Mouse (Mus musculus): ENCODE data around the gene Nlgn3. TPM values are rescaled to one million over a fixed set of nuclear protein-coding genes. Genes with fewer than 3 reads are reported as not detected.

Nlgn3 gene
- under 1 TPM; 0.06 to 0.18 TPM for total RNA-seq (2021)
- long read RNA-seq, experiment 1: 0 reads
- long read RNA-seq, experiment 2: 0 reads

- peak within 1 kb of the TSS; percentile 48 for H3K4me3 ChIP-seq
Observed at GRCm38 (mm10) chrX:101299055-101299454, at the start of gene Nlgn3. TSS of gene Nlgn3 (plus strand) at chrX:101299168.

GRCm38 (mm10) chrX:101253952-101254729 is 44.8 kb upstream of the Nlgn3 start, which contains the start of gene Foxo4:
TSS of gene Foxo4 (plus strand) at chrX:101254528.
- peak within 1 kb of the TSS; percentile 90 for H3K27ac ChIP-seq
- TF ChIP-seq CTCF (IDR thresholded peaks at IDR 0.05): no peak
- DNase-seq: peak; percentile 91
- H3K4me3 ChIP-seq: peak within 1 kb of the TSS; percentile 76
- intact Hi-C loops (cut with DNase I): loop anchor here (2.0 kb wide), 3 partner anchors 21 to 79 kb away; partner anchors contain the start of genes Med12 and Snx12

More at GRCm38 (mm10) chrX:101299055-101299454, at the start of gene Nlgn3:
- no peak within 1 kb of the TSS for H3K27ac ChIP-seq
- no peak for TF ChIP-seq CTCF (IDR thresholded peaks at IDR 0.05)
- no peak for DNase-seq
- intact Hi-C loops (cut with DNase I): no loop called here

DNA sequence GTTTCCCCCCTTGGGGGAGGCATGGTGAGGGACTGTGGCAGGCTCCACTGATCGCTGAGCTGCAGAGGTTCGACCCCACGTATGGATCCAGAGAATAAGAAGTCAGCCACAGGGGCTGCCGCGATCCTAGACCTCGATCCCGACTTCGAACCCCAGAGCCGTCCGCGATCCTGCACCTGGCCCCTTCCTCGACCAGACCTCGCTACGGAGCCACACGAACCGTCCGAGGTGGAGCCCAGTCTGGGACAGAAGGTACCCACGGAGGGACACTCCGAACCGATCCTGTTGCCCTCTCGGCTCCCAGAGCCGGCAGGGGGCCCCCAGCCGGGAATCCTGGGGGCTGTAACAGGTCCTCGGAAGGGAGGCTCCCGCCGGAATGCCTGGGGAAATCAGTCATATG is 44.2 kb upstream of the Nlgn3 start:
- Histone ChIP-seq H3K4me3 (peak overlapping the region; percentile 76), H3K27ac (peak overlapping the region; percentile 90)
- intact Hi-C loops (cut with DNase I): loop anchor here (2.0 kb wide), 3 partner anchors 20 to 78 kb away; partner anchors contain the start of genes Med12 and Snx12
- no peak for TF ChIP-seq CTCF (IDR thresholded peaks at IDR 0.05)
- DNase-seq: peak; percentile 15

DNA sequence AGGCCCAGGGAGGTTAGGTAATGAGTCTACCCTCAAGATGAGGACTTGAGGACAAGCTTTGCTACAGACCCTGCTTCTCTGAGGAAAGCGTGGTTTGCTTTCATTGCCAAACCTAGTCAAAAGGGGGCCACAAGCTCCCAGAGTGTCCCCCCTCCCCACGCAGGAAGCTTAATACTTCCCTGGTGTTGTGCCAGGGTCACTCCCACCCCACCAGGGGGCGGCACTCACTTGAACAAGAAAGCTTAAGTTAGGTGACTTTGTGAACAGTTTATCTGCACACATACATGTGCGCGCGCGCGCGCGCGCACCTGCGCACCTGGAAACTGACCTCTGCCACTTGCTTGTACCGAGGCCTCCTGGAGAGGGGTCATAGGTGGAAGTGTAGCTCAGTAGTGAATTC is 42.4 kb upstream of the Nlgn3 start:
- H3K27ac ChIP-seq: no peak overlapping the region
- no peak overlapping the region for H3K4me3 ChIP-seq
- intact Hi-C loops (cut with DNase I): no loop called here
- peak; percentile 24 for DNase-seq
- peak; percentile 29; the same call in 1 of the 2 replicates for TF ChIP-seq CTCF (IDR thresholded peaks at IDR 0.05)

- TF ChIP-seq CTCF (IDR thresholded peaks at IDR 0.05): no peak
- no peak overlapping the region for H3K27ac ChIP-seq
- no peak for DNase-seq
- intact Hi-C loops (cut with DNase I): no loop called here
- H3K4me3 ChIP-seq: no peak overlapping the region
Observed at GRCm38 (mm10) chrX:101260441-101261325, 38.3 kb upstream of the Nlgn3 start.

- no peak for TF ChIP-seq CTCF (IDR thresholded peaks at IDR 0.05)
- Histone ChIP-seq H3K4me3 (no peak within 1 kb of the TSS), H3K27ac (no peak within 1 kb of the TSS)
- intact Hi-C loops (cut with DNase I): no loop called here
- DNase-seq: no peak
Observed at GRCm38 (mm10) chrX:101263892-101264291, 35.1 kb upstream of the Nlgn3 start, which contains the start of gene Gm614. TSS of gene Gm614 (minus strand) at chrX:101263992.

DNA sequence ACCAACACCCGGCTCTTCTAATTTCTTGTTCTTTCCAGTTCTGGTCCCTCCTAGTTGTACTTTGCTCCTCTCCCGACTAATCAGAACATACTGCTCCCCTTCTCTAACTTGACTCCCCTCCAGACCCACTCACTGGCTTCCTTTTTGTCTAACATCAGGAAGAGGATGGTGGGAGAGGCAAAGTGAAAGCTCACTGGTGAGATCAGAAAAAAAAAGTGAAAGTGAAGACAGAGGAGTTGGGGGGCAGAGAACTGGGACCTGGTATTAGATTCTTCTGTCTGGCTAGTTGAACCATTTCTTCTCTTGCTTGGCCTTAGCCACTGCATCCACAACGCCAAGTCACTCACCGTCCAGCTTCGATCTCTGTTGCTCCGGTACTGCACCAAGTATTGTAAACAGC is 32.3 kb upstream of the Nlgn3 start:
- no peak overlapping the region for H3K27ac ChIP-seq
- intact Hi-C loops (cut with DNase I): no loop called here
- TF ChIP-seq CTCF (IDR thresholded peaks at IDR 0.05): no peak
- H3K4me3 ChIP-seq: no peak overlapping the region
- DNase-seq: no peak

DNA sequence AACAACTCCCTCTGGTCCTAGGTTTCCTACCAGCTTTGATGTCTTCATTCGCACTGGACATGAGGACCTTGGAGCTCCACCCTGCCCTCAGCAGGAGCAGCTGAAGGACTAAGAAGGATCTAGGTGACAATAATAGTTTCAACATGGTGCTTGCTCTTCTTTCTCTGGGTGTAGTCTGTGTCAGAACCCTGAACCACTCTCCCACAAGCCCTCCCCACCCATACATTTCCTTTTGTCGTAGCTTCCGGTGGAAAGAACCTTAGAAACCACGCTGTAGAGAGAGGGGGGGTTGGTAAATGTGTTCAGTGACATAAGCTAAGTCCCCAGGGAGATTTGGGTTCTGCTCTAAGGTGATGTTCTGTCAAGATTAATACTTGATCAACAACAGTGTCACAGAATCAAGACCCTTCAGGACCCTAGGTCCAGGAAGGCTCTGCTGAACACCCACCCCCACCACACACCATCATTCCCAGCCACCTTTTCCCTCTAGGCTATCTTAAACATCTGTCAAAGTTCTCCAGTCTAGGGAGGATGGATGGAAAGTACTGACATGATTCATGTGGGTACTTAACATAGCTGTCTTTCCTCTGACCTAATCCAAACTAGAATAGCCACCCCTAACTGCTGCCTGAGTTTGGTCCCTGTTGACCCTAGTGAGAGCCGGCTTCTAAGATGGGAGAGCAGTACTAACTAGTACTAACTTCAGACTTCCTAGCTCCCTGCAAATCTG is 30.8 kb upstream of the Nlgn3 start, which contains the start of gene Il2rg:
Gene Il2rg (minus strand): TSS at position 231 of the 730 bp plus-strand sequence.
- intact Hi-C loops (cut with DNase I): no loop called here
- Histone ChIP-seq H3K4me3 (peak within 1 kb of the TSS; percentile 54), H3K27ac (peak within 1 kb of the TSS; percentile 24)
- DNase-seq: no peak
- TF ChIP-seq CTCF (IDR thresholded peaks at IDR 0.05): no peak

DNA sequence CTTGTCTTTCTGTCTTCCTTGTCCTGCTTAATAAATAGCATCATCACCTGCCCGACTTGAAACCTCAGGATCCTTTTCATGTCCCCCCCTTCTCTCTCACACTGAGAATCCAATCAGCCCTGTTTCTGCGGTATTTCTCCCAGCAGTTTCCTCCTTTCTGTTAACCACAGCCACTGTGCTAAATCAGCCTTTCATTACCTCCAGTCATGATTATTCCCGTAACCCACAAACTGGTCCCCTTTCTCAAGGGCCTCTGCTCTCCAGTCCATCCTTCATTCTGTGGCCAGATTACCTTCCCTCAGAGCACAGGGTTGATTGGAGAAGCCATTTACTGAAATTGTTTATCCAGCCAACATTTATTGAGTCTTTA is 30.2 kb upstream of the Nlgn3 start, which contains the start of gene Gm20489:
Gene Gm20489 (minus strand): TSS at position 269 of the 370 bp plus-strand sequence.
- Histone ChIP-seq H3K27ac (peak within 1 kb of the TSS; percentile 24), H3K4me3 (peak within 1 kb of the TSS; percentile 54)
- intact Hi-C loops (cut with DNase I): no loop called here
- no peak for TF ChIP-seq CTCF (IDR thresholded peaks at IDR 0.05)
- DNase-seq: no peak

DNA sequence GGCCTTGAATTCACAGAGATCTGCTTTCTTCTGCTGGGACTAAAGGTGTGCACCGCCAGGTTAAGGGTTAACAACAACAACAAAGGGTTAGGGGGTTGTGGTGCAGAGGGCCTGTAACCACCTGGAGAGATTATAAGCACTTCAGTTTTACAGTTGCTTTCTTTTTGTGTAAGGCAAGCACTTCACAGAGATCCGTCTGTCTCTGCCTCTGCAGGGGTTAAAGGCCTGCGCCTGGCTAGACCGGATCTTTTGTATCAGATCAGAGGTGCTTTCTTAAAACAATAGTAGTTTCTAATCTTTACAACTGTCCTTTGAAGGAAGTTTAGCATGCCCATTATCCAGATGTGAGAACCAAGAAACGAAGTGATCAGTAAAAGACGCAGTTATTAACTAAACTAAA is 25.6 kb upstream of the Nlgn3 start:
- intact Hi-C loops (cut with DNase I): no loop called here
- Histone ChIP-seq H3K4me3 (peak overlapping the region; percentile 73), H3K27ac (peak overlapping the region; percentile 91)
- no peak for DNase-seq
- no peak for TF ChIP-seq CTCF (IDR thresholded peaks at IDR 0.05)

GRCm38 (mm10) chrX:101273875-101274738 is 24.9 kb upstream of the Nlgn3 start, which contains the start of gene Med12:
TSS of gene Med12 (plus strand) at chrX:101274030.
- Histone ChIP-seq H3K27ac (peak within 1 kb of the TSS; percentile 91), H3K4me3 (peak within 1 kb of the TSS; percentile 73)
- DNase-seq: peak; percentile 94
- intact Hi-C loops (cut with DNase I): loop anchor here (2.0 kb wide), 1 partner anchor 19 kb away; the partner anchor contains the start of gene Foxo4
- no peak for TF ChIP-seq CTCF (IDR thresholded peaks at IDR 0.05)

Data from gastrocnemius, adult 2 months (tissue).